Mouse (Mus musculus): ENCODE measurements around the gene Gdf9. TPM values are rescaled to one million over a fixed set of nuclear protein-coding genes. Genes with fewer than 3 reads are reported as not detected.

Gdf9 gene
- polyA plus RNA-seq, 1 experiment: 3.7 TPM

DNA sequence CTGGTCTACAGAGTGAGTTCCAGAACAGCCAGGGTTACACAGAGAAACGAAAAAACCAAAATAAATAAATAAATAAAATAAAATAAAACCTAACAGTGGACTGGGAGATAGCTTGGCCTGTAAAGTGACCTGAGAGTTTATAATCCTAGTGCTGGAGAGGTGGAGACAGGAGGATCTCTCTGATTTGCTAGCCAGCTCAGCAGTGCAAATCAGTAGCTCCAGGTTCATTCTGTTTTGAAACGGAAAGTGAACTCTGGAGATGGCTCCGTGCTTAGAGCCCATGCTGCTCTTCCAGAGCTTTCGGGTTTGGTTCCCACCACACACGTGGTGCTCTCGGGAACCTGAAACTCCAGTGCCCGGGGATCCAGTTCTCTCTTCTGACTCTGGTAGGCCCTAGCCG, 17.2 kb downstream of the Gdf9 start:
- Histone ChIP-seq H3K4me3 (no peak overlapping the region), H3K4me2 (ENCODE audit: low read depth) (no peak overlapping the region), H3K79me2 (ENCODE audit: control insufficient read depth, insufficient read depth) (no peaks in the 10 kb centered on the region), H3ac (ENCODE audit: control insufficient read depth, insufficient read length) (no peak overlapping the region), H3K36me3 (ENCODE audit: control insufficient read depth, insufficient read depth) (no peaks in the 10 kb centered on the region), H3K27me3 (ENCODE audit: control insufficient read depth, insufficient read depth, insufficient read length) (peaks cover 8% of the 10 kb centered on the region)
- TF ChIP-seq POLR2AphosphoS2 (IDR thresholded peaks at IDR 0.05; ENCODE audit: insufficient read length, low read depth) (no peak), REST (IDR thresholded peaks at IDR 0.05; ENCODE audit: insufficient read depth, insufficient read length) (no peak), TCF3 (IDR thresholded peaks at IDR 0.05; ENCODE audit: insufficient read length, low read depth) (no peak), MAX (IDR thresholded peaks at IDR 0.05; ENCODE audit: low read depth) (no peak), MYOG (IDR thresholded peaks at IDR 0.05; ENCODE audit: control insufficient read depth in 1 of 3, insufficient read depth in 1 of 3, insufficient read length in 2 of 3, low read depth in 2 of 3) (no peak), USF1 (IDR thresholded peaks at IDR 0.05; ENCODE audit: low read depth) (no peak), CEBPB (IDR thresholded peaks at IDR 0.05; ENCODE audit: insufficient read depth, poor library complexity, severe bottlenecking) (no peak), E2F4 (IDR thresholded peaks at IDR 0.05; ENCODE audit: insufficient read depth) (no peak), SRF (IDR thresholded peaks at IDR 0.05; ENCODE audit: control insufficient read depth, insufficient read length, low read depth) (no peak), POLR2A (IDR thresholded peaks at IDR 0.05; ENCODE audit: insufficient read length, low read depth) (no peak), TCF12 (IDR thresholded peaks at IDR 0.05; ENCODE audit: insufficient read depth, poor library complexity, severe bottlenecking) (no peak), MYOD1 (IDR thresholded peaks at IDR 0.05; ENCODE audit: control insufficient read depth in 1 of 3, insufficient read length in 2 of 3, low read depth in 2 of 3) (no peak)

DNA sequence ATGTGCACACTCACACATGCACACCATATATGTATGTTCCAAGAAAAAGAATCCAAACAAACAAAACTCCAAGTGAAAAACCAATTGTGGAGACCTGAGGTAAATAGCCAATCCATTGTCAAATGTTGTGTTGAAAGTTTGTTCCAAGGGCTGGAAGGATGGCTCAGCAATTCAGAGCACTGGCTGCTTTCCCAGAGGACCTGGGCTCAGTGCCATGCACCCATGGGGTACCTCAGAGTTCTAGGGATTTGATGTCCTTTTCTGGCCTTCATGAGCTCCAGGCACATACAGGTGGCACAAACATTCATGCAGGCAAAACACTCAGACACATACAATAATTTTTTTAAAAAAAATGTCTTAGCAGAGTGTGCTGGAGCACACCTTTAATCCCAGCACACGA, 17.7 kb downstream of the Gdf9 start:
- TF ChIP-seq MYOD1 (IDR thresholded peaks at IDR 0.05; ENCODE audit: control insufficient read depth in 1 of 3, insufficient read length in 2 of 3, low read depth in 2 of 3) (no peak), MAX (IDR thresholded peaks at IDR 0.05; ENCODE audit: low read depth) (no peak), POLR2A (IDR thresholded peaks at IDR 0.05; ENCODE audit: insufficient read length, low read depth) (no peak), E2F4 (IDR thresholded peaks at IDR 0.05; ENCODE audit: insufficient read depth) (no peak), MYOG (IDR thresholded peaks at IDR 0.05; ENCODE audit: control insufficient read depth in 1 of 3, insufficient read depth in 1 of 3, insufficient read length in 2 of 3, low read depth in 2 of 3) (no peak), TCF12 (IDR thresholded peaks at IDR 0.05; ENCODE audit: insufficient read depth, poor library complexity, severe bottlenecking) (no peak), TCF3 (IDR thresholded peaks at IDR 0.05; ENCODE audit: insufficient read length, low read depth) (no peak), USF1 (IDR thresholded peaks at IDR 0.05; ENCODE audit: low read depth) (no peak), SRF (IDR thresholded peaks at IDR 0.05; ENCODE audit: control insufficient read depth, insufficient read length, low read depth) (no peak), REST (IDR thresholded peaks at IDR 0.05; ENCODE audit: insufficient read depth, insufficient read length) (no peak), CEBPB (IDR thresholded peaks at IDR 0.05; ENCODE audit: insufficient read depth, poor library complexity, severe bottlenecking) (no peak), POLR2AphosphoS2 (IDR thresholded peaks at IDR 0.05; ENCODE audit: insufficient read length, low read depth) (no peak)
- Histone ChIP-seq H3K36me3 (ENCODE audit: control insufficient read depth, insufficient read depth) (no peaks in the 10 kb centered on the region), H3K79me2 (ENCODE audit: control insufficient read depth, insufficient read depth) (no peaks in the 10 kb centered on the region), H3K27me3 (ENCODE audit: control insufficient read depth, insufficient read depth, insufficient read length) (peaks cover 8% of the 10 kb centered on the region), H3ac (ENCODE audit: control insufficient read depth, insufficient read length) (no peak overlapping the region), H3K4me3 (no peak overlapping the region), H3K4me2 (ENCODE audit: low read depth) (no peak overlapping the region)

DNA sequence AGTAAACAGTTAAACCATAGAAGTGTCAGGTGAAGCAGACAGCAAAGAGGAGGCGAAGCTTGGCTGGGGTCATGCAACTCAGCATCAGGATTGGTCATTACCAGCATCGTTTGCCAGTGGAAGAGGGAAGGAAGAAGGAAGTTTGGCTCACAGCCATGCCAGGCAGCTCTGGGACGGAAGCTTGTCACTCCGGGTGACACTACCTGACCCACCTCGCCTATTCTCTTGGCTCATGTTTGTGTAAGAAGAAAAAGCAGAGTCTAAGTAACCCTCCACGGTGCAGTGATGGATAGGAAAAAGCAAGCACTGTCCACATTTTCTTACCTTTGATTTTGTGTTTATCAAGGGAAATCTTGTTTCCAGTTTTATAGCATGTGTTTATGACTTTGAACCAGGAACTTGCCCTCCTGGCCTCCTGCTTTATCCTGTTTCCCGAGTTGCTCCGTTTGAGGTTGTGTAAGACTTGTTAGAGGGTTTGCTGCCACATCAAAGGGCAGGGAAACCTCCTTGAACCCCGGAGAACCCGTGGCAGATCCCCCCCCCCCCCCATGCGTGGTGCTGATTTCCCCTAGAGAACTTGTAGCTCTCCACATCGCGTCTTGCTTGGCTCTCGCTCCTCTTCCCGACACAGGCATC, 19.4 kb downstream of the Gdf9 start:
- Histone ChIP-seq H3K4me3 (no peak overlapping the region), H3K27me3 (ENCODE audit: control insufficient read depth, insufficient read depth, insufficient read length) (peaks cover 8% of the 10 kb centered on the region), H3K79me2 (ENCODE audit: control insufficient read depth, insufficient read depth) (no peaks in the 10 kb centered on the region), H3K36me3 (ENCODE audit: control insufficient read depth, insufficient read depth) (no peaks in the 10 kb centered on the region), H3K4me2 (ENCODE audit: low read depth) (no peak overlapping the region), H3ac (ENCODE audit: control insufficient read depth, insufficient read length) (no peak overlapping the region)
- TF ChIP-seq POLR2AphosphoS2 (IDR thresholded peaks at IDR 0.05; ENCODE audit: insufficient read length, low read depth): no peak
- no peak for TF ChIP-seq POLR2A (IDR thresholded peaks at IDR 0.05; ENCODE audit: insufficient read length, low read depth)
- no peak for TF ChIP-seq MYOD1 (IDR thresholded peaks at IDR 0.05; ENCODE audit: control insufficient read depth in 1 of 3, insufficient read length in 2 of 3, low read depth in 2 of 3)
- TF ChIP-seq REST (IDR thresholded peaks at IDR 0.05; ENCODE audit: insufficient read depth, insufficient read length): no peak
- TF ChIP-seq TCF3 (IDR thresholded peaks at IDR 0.05; ENCODE audit: insufficient read length, low read depth): no peak
- no peak for TF ChIP-seq SRF (IDR thresholded peaks at IDR 0.05; ENCODE audit: control insufficient read depth, insufficient read length, low read depth)
- no peak for TF ChIP-seq TCF12 (IDR thresholded peaks at IDR 0.05; ENCODE audit: insufficient read depth, poor library complexity, severe bottlenecking)
- TF ChIP-seq USF1 (IDR thresholded peaks at IDR 0.05; ENCODE audit: low read depth): no peak
- TF ChIP-seq MAX (IDR thresholded peaks at IDR 0.05; ENCODE audit: low read depth): no peak

DNA sequence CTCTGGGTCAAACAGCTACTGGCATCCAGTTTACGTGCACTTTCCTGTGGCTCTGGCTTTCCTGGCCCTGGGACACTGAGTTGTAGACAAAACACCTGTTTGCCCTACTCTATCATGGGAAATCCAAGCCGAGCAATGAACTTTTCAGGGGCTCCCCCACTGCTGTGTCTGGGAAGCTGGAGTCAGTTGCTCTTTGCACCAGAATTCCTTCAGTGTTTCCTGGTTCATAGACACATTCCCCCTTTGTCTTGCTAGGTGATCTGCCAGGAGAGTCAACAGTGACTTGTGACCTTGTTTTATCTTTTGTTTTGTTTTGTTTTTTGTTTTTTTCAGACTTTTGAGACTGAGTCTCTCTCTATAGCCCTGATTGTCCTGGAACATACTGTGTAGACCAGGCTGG, 20.5 kb downstream of the Gdf9 start:
- Histone ChIP-seq H3K27me3 (ENCODE audit: control insufficient read depth, insufficient read depth, insufficient read length) (peaks cover 8% of the 10 kb centered on the region), H3ac (ENCODE audit: control insufficient read depth, insufficient read length) (no peak overlapping the region), H3K36me3 (ENCODE audit: control insufficient read depth, insufficient read depth) (no peaks in the 10 kb centered on the region), H3K79me2 (ENCODE audit: control insufficient read depth, insufficient read depth) (no peaks in the 10 kb centered on the region), H3K4me3 (no peak overlapping the region), H3K4me2 (ENCODE audit: low read depth) (no peak overlapping the region)
- TF ChIP-seq USF1 (IDR thresholded peaks at IDR 0.05; ENCODE audit: low read depth) (no peak), MAX (IDR thresholded peaks at IDR 0.05; ENCODE audit: low read depth) (no peak), REST (IDR thresholded peaks at IDR 0.05; ENCODE audit: insufficient read depth, insufficient read length) (no peak), SRF (IDR thresholded peaks at IDR 0.05; ENCODE audit: control insufficient read depth, insufficient read length, low read depth) (no peak), POLR2AphosphoS2 (IDR thresholded peaks at IDR 0.05; ENCODE audit: insufficient read length, low read depth) (no peak)

DNA sequence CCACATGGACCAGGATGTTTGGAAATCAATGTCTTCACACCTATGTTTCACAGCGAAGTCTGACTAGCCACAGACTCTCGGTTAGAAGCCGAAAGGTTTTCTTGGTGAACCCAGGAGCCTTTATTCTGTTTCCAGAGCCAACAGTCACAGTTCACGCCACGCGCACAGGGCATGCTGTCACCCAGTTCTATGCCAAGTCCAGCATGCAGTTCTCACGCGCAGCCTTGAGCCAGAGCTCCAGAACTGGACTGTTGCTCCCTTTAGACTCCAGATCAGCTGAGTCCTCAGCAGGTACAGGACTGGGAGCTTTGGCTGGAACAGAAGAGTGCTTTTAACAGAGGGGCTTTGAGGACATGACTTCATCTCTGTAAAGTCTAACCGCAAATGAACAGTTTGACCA, 21.6 kb downstream of the Gdf9 start:
- Histone ChIP-seq H3K79me2 (ENCODE audit: control insufficient read depth, insufficient read depth) (no peaks in the 10 kb centered on the region), H3K4me3 (no peak overlapping the region), H3K27me3 (ENCODE audit: control insufficient read depth, insufficient read depth, insufficient read length) (peaks cover 8% of the 10 kb centered on the region), H3ac (ENCODE audit: control insufficient read depth, insufficient read length) (no peak overlapping the region), H3K36me3 (ENCODE audit: control insufficient read depth, insufficient read depth) (no peaks in the 10 kb centered on the region), H3K4me2 (ENCODE audit: low read depth) (no peak overlapping the region)
- TF ChIP-seq USF1 (IDR thresholded peaks at IDR 0.05; ENCODE audit: low read depth) (no peak), E2F4 (IDR thresholded peaks at IDR 0.05; ENCODE audit: insufficient read depth) (no peak), TCF12 (IDR thresholded peaks at IDR 0.05; ENCODE audit: insufficient read depth, poor library complexity, severe bottlenecking) (no peak), TCF3 (IDR thresholded peaks at IDR 0.05; ENCODE audit: insufficient read length, low read depth) (no peak), MYOD1 (IDR thresholded peaks at IDR 0.05; ENCODE audit: control insufficient read depth in 1 of 3, insufficient read length in 2 of 3, low read depth in 2 of 3) (no peak), SRF (IDR thresholded peaks at IDR 0.05; ENCODE audit: control insufficient read depth, insufficient read length, low read depth) (no peak), MAX (IDR thresholded peaks at IDR 0.05; ENCODE audit: low read depth) (no peak), REST (IDR thresholded peaks at IDR 0.05; ENCODE audit: insufficient read depth, insufficient read length) (no peak), MYOG (IDR thresholded peaks at IDR 0.05; ENCODE audit: control insufficient read depth in 1 of 3, insufficient read depth in 1 of 3, insufficient read length in 2 of 3, low read depth in 2 of 3) (no peak), CEBPB (IDR thresholded peaks at IDR 0.05; ENCODE audit: insufficient read depth, poor library complexity, severe bottlenecking) (no peak), POLR2AphosphoS2 (IDR thresholded peaks at IDR 0.05; ENCODE audit: insufficient read length, low read depth) (no peak), POLR2A (IDR thresholded peaks at IDR 0.05; ENCODE audit: insufficient read length, low read depth) (no peak)
